Mouse (Mus musculus) layer of hippocampus, adult 8-10 months (tissue): ENCODE measurements at regions not wholly inside any gene's neighbourhood (a gene's known extent, or its start where the extent isn't known, plus 50 kb on each side); places are given as distances from the start of the nearest gene placed in this dataset.

Experiments used
- DNase-seq, 2 experiments: peaks; one replicate each; pipeline ENCODE4 v3.0.0; 2022; ENCODE audit warnings: low spot score in 2 of 2

DNA sequence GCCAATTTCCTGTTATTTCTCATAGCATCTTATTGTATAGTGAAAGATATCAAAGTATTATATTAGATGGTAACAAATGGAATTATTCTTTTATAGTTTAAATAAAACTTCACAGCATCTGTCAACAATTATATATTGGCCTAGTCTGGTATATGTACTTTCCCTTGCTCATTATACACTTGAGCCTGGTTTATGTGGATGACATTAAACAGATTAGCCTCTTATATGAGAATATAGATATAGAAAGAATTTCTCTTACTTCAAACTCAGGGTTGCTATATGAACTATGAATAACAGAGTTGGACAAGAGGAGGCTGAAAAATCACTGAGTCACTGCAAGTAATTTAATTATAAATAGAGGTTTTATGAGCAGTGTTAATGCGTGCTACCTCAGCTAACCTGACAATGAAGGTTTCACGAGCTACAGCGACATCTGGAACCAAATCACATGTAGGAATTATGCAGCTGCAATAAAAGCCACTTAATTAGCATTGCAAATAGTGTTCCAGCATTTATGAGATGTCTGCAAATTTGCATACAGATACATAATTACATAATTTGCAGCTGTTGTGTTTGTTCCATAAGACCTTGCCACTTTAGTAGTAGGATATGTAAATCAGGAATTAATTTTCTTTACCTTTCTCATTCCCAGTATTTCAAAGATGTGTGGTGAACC lies 452.9 kb upstream of the Frg1 start:
- no peak for DNase-seq

- no peak for DNase-seq
Measured at GRCm38 (mm10) chr8:41860918-41861317, 444.0 kb upstream of the Frg1 start.

- DNase-seq: no peak
Measured at GRCm38 (mm10) chr8:41831713-41832112, 414.8 kb upstream of the Frg1 start.

DNA sequence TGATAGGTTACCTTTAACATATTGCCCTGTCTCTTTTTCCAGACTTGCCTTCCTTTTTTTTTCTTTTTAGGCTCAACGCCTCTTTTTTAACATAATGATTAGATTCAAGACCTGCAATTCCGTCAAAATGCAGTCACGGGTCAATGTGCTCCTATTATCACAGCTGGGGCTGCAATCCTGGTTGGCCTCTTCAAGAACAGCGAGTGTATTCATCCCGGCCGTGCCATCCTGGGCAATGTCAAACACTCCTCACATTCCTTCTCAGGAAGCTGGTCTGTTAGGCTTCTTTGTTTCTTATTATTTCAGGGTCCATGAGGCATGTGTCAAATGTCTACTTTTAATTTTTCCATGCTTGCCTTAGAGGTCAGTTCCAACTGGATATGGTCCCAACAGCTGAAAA lies 413.5 kb upstream of the Frg1 start:
- DNase-seq: no peak

DNA sequence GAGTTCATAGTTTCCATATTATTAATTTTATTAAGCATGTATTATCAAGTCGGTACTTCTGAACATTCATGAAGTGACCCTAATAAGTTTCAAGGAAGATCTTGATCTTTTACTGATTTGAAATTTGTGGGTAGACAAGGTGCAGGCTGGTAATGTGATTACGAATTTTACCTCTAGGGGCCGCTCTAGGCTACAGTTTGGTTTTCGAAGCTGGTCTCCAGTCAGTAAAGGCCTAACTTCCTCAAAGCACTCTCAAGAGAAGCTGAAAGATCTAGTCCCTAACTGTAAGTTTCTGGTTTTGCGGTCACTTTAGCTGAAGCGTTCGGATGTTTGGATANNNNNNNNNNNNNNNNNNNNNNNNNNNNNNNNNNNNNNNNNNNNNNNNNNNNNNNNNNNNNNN lies 408.1 kb upstream of the Frg1 start:
- peak; percentile 39 to 76 for DNase-seq

DNA sequence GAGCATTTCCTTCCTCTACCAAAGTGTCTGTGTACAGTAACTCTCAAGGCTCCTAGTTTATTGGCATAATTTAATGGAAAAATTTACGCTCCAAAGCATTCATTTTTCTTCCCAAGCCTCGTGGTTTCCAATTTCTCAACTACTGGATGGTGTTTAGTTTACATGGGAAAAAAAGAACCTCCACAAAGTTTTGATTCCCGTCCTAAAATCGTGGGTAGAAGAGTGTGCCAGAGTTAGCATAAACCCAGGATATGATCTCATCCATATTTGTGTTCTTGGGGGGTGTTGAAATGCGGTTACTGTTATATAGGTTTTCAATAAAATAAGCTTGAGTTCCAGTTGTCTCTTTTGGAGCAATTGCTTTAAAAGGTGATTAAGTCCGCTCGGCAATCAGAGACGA lies 406.2 kb upstream of the Frg1 start:
- DNase-seq: no peak

DNA sequence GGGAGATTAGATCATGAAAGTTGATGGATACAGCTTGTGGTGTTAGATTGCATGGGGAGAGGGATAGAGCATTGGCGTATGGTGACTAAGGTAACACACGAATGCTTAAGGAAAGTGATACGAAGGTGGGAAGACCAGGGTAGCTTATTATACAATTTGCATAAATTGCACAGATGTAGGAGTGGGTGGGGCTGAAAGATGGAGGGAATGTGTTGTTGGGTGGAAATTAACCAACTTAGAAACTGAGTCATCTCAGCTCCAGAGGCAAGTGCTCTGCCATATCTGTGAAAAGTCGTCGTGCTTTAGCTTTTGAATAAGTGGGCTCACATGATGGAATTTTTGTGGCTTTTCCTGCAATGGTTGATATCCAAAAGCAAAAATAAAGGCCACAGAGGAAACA lies 404.8 kb upstream of the Frg1 start:
- no peak for DNase-seq

- DNase-seq: no peak
Measured at GRCm38 (mm10) chr8:41820605-41821395, 403.9 kb upstream of the Frg1 start.

DNA sequence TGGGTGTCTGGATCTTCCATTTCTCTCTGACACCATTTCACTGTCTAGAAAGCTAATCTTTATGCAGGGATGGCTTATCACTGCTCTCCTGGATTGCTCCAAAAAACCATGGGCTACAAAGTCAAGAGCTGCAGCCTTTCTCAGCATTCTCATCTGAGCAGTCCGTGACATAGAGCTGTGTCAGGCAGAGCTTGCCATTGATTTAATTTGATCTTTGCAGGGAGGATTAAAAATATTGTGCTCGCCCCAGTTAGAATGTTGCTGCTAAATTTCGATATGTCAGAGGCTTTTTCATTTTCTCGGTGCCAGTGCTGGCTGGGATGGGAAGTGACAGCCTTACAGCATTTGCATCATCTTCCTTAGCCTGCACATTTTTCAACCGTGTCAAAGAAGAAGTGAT lies 401.7 kb upstream of the Frg1 start:
- DNase-seq: no peak

DNA sequence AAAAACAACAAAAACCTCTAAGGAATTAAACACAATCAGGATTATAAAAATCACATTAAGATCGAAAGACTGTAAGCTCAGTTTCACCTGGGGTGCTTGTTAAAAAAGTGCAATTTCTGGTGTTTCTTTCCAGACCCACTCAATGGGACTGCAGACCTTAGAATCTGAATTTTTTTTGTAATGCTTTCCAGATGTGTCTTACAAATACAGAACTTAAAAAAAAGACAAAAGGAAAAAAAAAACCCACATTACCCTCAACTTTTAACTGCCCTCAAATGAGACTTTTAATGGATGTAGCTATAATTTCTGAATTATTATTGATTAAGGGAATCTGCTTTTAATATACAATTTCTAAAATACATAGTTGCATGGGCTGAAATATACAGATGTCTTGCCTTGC lies 401.2 kb upstream of the Frg1 start:
- DNase-seq: no peak

DNA sequence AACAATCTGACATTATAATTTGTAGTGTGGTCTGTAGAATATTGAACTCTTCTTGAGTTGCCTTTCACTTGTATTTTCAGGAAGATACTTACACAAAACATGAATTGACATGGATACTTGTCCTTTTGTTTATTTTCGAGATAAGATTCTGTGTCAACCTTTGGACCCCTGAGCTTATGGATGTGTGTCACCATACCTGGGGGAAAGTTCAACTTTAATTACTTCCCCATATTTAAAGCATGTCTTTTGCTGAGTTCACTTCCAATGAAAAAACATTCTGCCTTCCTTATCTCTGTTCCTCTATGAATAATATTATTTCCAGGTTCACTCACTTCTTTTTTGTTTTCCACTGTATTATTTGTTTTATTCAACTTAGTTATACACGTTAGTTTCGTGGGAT lies 398.4 kb upstream of the Frg1 start:
- DNase-seq: no peak

DNA sequence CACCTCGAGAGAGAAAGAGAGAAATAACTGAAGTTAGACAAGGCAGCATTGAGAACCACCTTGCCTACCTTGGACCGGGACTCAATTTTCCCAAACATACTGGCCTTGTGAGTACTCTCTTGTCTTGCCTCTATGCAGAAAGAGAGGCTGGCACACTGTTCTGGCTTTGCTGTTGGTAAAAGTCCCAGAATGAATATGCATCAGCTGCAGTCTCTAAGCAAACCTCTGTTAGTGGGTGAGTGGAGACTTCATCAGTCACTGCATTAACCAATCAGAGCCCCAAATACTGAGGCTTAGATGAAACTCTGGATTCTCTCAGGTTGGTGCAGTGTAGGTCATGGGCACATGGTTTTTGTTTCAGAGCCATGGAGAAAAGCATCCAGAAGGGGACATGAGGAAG lies 378.8 kb upstream of the Frg1 start:
- DNase-seq: no peak

DNA sequence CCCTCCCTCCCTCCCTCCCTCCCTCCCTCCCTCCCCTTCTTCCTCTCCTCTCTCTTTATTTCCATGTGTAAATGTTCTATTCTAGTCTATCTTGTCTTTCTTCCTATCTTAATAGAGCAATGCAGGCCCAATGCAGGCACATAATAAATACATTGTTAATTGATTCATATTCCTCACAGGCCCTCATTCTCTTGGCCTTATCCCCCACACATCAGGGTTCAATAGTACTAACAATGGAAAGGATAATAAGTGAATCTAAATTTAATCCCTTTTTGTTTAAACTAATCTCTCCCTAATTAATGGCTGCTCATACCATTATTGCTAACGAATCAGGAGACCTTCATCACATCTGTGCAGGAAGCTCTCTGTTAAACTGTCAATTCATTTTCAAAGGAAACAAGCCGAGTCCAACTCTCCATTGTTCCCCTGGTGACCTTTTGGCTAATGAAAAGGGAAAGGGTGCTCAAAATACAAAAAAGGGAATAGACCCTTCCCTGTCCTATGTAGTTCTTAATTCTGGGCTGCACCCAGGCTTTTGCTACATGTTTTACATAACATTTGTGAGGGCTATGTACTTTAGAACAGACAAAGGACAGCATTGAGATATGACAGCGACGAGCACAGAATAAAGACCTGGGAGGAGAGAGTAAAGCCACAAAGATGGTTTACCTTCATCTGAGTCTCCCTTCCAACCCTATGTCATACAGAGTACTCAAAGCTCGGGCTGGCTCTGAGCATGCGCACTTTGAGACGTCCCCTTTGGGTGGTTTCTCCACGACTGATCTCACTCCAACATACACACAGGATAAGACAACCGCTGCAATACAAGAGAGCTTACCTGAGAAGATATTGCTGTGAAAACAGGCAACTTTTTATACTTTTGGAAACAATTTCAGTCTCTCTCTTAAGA lies 370.3 kb upstream of the Frg1 start:
- DNase-seq: no peak

GRCm38 (mm10) chr8:41785977-41786376 lies 369.1 kb upstream of the Frg1 start:
- DNase-seq: no peak

DNA sequence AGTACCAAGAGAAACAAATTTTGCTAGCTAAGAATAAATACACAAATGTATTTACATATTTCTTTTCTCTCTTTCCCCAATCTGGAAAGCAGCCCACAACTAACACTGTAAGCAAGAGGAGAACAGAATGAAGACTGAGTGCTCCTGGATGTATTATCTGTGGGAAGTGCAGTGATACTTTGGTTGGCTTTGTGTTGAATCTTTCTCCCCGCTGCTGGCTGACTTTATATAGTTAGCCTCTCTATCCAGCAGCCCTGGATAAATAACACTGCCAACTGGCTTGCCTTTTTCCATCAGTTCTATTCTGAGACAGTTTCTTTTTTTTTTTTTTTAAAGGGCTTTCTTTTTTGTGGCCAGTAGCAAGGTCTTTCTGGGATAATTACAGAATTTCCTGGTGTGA lies 366.0 kb upstream of the Frg1 start:
- DNase-seq: no peak

GRCm38 (mm10) chr8:41779459-41779858 lies 362.6 kb upstream of the Frg1 start:
- DNase-seq: no peak

GRCm38 (mm10) chr8:41771729-41772128 lies 354.9 kb upstream of the Frg1 start:
- DNase-seq: no peak

DNA sequence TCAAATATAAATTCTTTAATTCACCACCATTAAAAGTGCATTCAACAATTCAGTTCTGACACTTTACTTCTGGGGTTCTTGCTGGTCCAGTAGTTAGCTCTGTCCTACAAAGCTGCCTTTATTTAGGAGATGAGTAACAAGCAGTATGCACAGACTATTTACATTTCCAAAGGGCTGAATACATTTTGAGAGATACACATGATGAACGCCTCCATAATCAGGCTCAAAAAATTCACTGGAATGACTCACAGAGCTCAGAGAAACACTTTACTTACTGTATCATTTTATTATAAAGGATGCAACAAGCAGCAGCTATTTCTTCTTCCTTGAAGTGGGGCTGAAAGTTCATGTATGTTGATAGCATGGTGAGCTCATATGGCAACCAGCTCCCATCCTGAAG lies 336.6 kb upstream of the Frg1 start:
- no peak for DNase-seq

- DNase-seq: no peak
Measured at GRCm38 (mm10) chr8:41752641-41753040, 335.8 kb upstream of the Frg1 start.

- no peak for DNase-seq
Measured at GRCm38 (mm10) chr8:41747024-41747423, 330.1 kb upstream of the Frg1 start.

DNA sequence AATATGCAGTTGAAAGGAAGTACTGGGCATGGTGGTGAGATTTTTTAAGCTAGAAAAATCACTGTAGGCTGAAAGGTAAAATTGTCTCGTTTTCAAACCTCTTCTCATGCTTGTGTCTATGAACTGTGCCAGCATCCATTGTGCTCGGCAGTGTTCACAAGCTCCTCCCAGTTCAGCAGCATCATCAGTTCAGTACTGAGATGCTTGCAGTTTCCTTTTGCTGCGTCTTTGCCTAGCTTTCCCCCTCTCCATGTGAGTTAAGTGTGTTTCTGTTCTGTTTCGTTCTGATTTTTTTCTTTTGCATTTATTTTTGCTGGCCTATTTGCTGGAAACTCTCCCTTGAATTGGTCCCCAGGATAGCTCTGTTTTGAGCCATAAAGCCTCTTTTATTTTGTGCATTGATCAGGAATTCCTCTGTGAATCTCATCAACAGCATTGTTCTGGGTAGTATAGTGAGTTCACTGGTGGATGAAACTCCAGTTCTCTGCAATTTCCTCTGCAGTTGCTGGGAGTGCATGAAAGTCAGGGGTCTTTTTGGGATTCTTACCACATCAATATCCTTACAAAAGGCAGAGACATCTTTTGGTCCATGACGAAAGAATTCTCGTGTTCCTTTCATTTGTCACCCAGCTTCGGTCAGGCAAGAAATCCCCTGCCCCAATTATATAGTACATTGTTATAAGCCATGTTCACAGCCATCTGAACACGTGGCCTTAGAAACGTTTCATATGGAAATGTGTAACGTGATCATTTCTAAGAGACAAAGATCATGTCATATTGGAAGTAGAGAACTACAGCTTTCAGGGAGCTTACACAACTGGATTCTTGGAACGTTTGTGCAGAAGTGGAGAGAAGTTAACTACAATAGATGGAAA lies 326.2 kb upstream of the Frg1 start:
- DNase-seq: no peak
